ENCODE assay signal across 10 mouse cellular contexts in the genomic region with DNA sequence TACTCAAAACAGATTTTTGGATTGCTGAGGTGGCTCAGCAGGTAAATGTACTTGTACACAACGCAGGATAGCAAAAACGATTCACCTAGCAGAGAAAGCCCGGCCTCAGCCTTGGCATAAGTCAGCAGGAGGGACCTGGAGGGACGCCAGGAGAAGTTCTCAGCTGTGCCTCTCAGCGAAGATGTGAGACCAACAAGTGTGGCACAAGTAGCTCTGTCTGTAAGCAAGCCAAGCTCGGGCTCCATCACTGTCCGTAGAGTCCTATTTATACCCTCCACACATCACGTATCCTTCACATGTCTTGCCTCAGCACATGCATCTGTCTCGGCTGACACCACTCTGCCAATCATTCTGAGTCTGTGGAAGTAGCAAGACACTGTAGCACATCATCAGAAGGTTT. TPM values are rescaled to one million over a fixed set of nuclear protein-coding genes. Genes with fewer than 3 reads are reported as not detected.
A peak's percentile ranks its signal among the peaks of the same experiment; 100 is the strongest.
DNase-seq lines count a peak whose midpoint lies in the region; ATAC-seq lines count a peak whose summit lies in the region.
"Had no signal": no experiment of that assay in that cellular context is flagged by ENCODE, and none has a peak within 500 bp of the region (broad histone marks: within the 10 kb centered on the region; RNA-seq: fewer than 3 reads in every experiment).

No protein-coding gene starts in this region.

- no peaks in the 10 kb centered on the region for H3K9me3 ChIP-seq in kidney, embryonic 15.5 days (replicated peaks)
- H3K9me3 ChIP-seq in hindbrain, embryonic 16.5 days (ENCODE audit: control insufficient read depth, low read length), result no peaks in the 10 kb centered on the region
- H3K9me3 ChIP-seq: limb, embryonic 15.5 days; midbrain, embryonic 12.5 days had no signal

- H3K9ac ChIP-seq in kidney, embryonic 15.5 days, result no peak overlapping the region
- no peak overlapping the region for H3K9ac ChIP-seq in hindbrain, embryonic 16.5 days (ENCODE audit: low read depth, low read length)
- H3K9ac ChIP-seq: limb, embryonic 15.5 days; midbrain, embryonic 12.5 days had no signal

- H3K4me2 ChIP-seq in kidney, embryonic 15.5 days, result no peak overlapping the region
- H3K4me2 ChIP-seq in hindbrain, embryonic 16.5 days (ENCODE audit: low read length), result no peak overlapping the region
- H3K4me2 ChIP-seq: limb, embryonic 15.5 days; midbrain, embryonic 12.5 days had no signal

- peak; percentile 11 for DNase-seq in kidney, adult 18-20 months
- peak; percentile 45 for DNase-seq in adrenal gland, postnatal 14 days
- DNase-seq in cerebellum, postnatal 14 days, result peak; percentile 44 to 45
- DNase-seq in kidney, postnatal 25 days, result peak; percentile 35 to 42
- no peak for DNase-seq in liver
- DNase-seq in thymus, postnatal 0 days (ENCODE audit: low spot score), result no peak

- H3K36me3 ChIP-seq in kidney, embryonic 15.5 days, result peaks cover 5% of the 10 kb centered on the region; the same call in 1 of the 2 replicates
- H3K36me3 ChIP-seq in hindbrain, embryonic 16.5 days (ENCODE audit: control insufficient read depth, insufficient read depth, low read length), result no peaks in the 10 kb centered on the region
- H3K36me3 ChIP-seq: limb, embryonic 15.5 days; midbrain, embryonic 12.5 days had no signal

- H3K27me3 ChIP-seq in kidney, embryonic 15.5 days, result no peaks in the 10 kb centered on the region
- H3K27me3 ChIP-seq in hindbrain, embryonic 16.5 days (replicated peaks; ENCODE audit: control insufficient read depth, insufficient read depth, low read length), result no peaks in the 10 kb centered on the region
- H3K27me3 ChIP-seq: limb, embryonic 15.5 days; midbrain, embryonic 12.5 days had no signal

- H3K4me1 ChIP-seq in kidney, embryonic 15.5 days, result no peaks in the 10 kb centered on the region
- H3K4me1 ChIP-seq in hindbrain, embryonic 16.5 days (ENCODE audit: control insufficient read depth, insufficient read depth, low read depth, low read length), result no peaks in the 10 kb centered on the region
- H3K4me1 ChIP-seq: limb, embryonic 15.5 days; midbrain, embryonic 12.5 days had no signal

- 84% methylated on average over 9 of the region's 9 CpGs for WGBS in kidney, embryonic 15.5 days
- 68% methylated on average over 9 of the region's 9 CpGs for WGBS in hindbrain, embryonic 16.5 days

- no peak overlapping the region for H3K4me3 ChIP-seq in kidney, embryonic 15.5 days (replicated peaks)
- no peak overlapping the region for H3K4me3 ChIP-seq in hindbrain, embryonic 16.5 days (ENCODE audit: low read length)
- H3K4me3 ChIP-seq: limb, embryonic 15.5 days; midbrain, embryonic 12.5 days had no signal

- no peak for ATAC-seq in kidney, embryonic 15.5 days (replicated peaks; ENCODE audit: low FRiP score)
- no peak for ATAC-seq in hindbrain, embryonic 16.5 days

- H3K27ac ChIP-seq in kidney, embryonic 15.5 days, result no peak overlapping the region
- no peak overlapping the region for H3K27ac ChIP-seq in hindbrain, embryonic 16.5 days (ENCODE audit: low read depth, low read length)
- H3K27ac ChIP-seq: limb, embryonic 15.5 days; midbrain, embryonic 12.5 days had no signal

RNA-seq across cellular contexts. Expression of a gene that starts 44.2 kb away (rescaled TPM):
- 71.5 and 77.8 TPM in 2 replicates for polyA plus RNA-seq in kidney, embryonic 15.5 days (2015; fragmentation: Nextera tagmentation; extraction: Ambion mirVana)
- total RNA-seq in adrenal gland, postnatal 14 days (2021), result 101 and 105 TPM in 2 replicates
- polyA plus RNA-seq in thymus, postnatal 0 days (2015; fragmentation: Nextera tagmentation; extraction: Ambion mirVana), result 33.4 and 36.2 TPM in 2 replicates
- 38.4 and 48.5 TPM in 2 replicates for polyA plus RNA-seq in hindbrain, embryonic 16.5 days (2015; fragmentation: Nextera tagmentation; extraction: Ambion mirVana)

RNA-seq across cellular contexts. Expression of a gene that starts 59.4 kb away (rescaled TPM):
- not detected in 2 replicates for polyA plus RNA-seq in kidney, embryonic 15.5 days (2015; fragmentation: Nextera tagmentation; extraction: Ambion mirVana)
- total RNA-seq in adrenal gland, postnatal 14 days (2021), result not detected in 2 replicates
- not detected in 2 replicates for polyA plus RNA-seq in thymus, postnatal 0 days (2015; fragmentation: Nextera tagmentation; extraction: Ambion mirVana)
- not detected in 2 replicates for polyA plus RNA-seq in hindbrain, embryonic 16.5 days (2015; fragmentation: Nextera tagmentation; extraction: Ambion mirVana)
- polyA plus RNA-seq: limb, embryonic 15.5 days; midbrain, embryonic 12.5 days had no signal

Comparison
In these comparisons a context has a peak if more than half of its experiments do, and no peak if none do; other contexts are left out.
1. DNase-seq: peak in kidney, adult 18-20 months (single experiment), adrenal gland, postnatal 14 days (single experiment), cerebellum, postnatal 14 days (2 of 2) and kidney, postnatal 25 days (2 of 2); none in liver (single experiment) and thymus, postnatal 0 days (single experiment).